Mouse (Mus musculus) lung, postnatal 14 days (tissue): ENCODE measurements around the gene F830045P16Rik.
"Not testable (repeated sequence)": the region's sequence is repeated elsewhere in the genome, so short reads cannot be mapped to it uniquely, and the experiment has no call there.

Source experiments
- DNase-seq: peaks from one replicate; pipeline ENCODE4 v3.0.0; 2021

The F830045P16Rik gene

GRCm38 (mm10) chr2:129471905-129472304, 64.5 kb downstream of the F830045P16Rik start:
- DNase-seq: peak; percentile 30

- DNase-seq: no peak
Measured at GRCm38 (mm10) chr2:129470839-129471238, 65.6 kb downstream of the F830045P16Rik start.

- not testable (repeated sequence) for DNase-seq
Measured at GRCm38 (mm10) chr2:129438772-129439171, 97.6 kb downstream of the F830045P16Rik start.

- DNase-seq: peak; percentile 5
Measured at GRCm38 (mm10) chr2:129435154-129435553, 101.2 kb downstream of the F830045P16Rik start.

- DNase-seq: no peak
Measured at GRCm38 (mm10) chr2:129423741-129424140, 112.7 kb downstream of the F830045P16Rik start.

GRCm38 (mm10) chr2:129420897-129421561, 115.4 kb downstream of the F830045P16Rik start:
- no peak for DNase-seq

- DNase-seq: no peak
Measured at GRCm38 (mm10) chr2:129419361-129419880, 117.0 kb downstream of the F830045P16Rik start.

GRCm38 (mm10) chr2:129414593-129414992, 121.8 kb downstream of the F830045P16Rik start:
- DNase-seq: no peak

- DNase-seq: no peak
Measured at GRCm38 (mm10) chr2:129413488-129413887, 122.9 kb downstream of the F830045P16Rik start.

GRCm38 (mm10) chr2:129411651-129412050, 124.8 kb downstream of the F830045P16Rik start:
- DNase-seq: no peak

GRCm38 (mm10) chr2:129410344-129410743, 126.1 kb downstream of the F830045P16Rik start:
- no peak for DNase-seq

- DNase-seq: peak; percentile 82
Measured at GRCm38 (mm10) chr2:129408476-129408875, 127.9 kb downstream of the F830045P16Rik start.
